16 mouse cellular contexts compared by ENCODE assay signal in the genomic region with DNA sequence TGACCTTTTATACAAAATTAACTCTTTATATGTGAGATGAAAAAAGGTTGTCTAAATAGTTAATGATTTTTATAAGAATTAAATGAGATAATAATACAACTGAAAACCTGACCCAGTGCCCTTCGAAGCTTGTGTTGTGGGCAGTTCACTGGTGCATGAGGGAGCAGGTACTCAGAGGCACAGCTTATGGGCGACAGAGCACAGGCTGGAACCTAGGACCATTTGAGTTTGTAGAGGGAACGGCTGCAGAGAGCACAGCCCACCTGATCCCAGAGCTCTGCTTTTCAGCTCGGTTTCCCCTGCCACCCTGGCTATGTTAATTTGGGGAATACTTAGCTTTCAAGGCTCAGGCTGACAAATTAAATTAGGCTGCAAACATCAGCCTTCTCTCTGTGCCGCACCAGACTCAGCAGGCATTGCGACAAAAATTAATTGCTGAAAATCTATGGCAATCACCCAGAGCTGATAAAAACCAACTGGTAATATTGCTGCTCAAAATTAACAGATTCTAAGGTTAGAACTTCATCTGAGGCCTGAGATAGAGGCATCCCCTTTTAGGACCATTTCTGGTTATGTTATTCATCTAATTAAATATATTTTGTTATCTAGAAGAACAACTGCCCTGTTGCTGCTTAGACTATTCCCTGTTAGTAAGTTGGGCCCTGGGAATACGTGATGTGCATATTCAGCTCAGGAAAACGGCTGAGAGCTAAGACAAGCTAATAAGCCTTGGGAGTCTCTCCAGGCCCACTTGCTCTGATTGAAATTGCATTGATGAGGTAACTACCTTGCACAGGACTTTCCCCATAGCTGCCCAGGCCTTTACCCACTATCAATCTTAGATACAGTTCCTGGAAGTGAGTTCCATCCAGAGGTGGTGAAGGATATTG. TPM values are rescaled to one million over a fixed set of nuclear protein-coding genes. Genes with fewer than 3 reads are reported as not detected.
DNase-seq lines count a peak whose midpoint lies in the region; ATAC-seq and TF ChIP-seq lines count a peak whose summit lies in the region.
"Not testable (repeated sequence)": the region's sequence is repeated elsewhere in the genome, so short reads cannot be mapped to it uniquely, and the experiment has no call there.
"Had no signal": no experiment of that assay in that cellular context is flagged by ENCODE, and none has a peak within 500 bp of the region (broad histone marks: within the 10 kb centered on the region; RNA-seq: fewer than 3 reads in every experiment).

No protein-coding gene starts in this region.

- not testable (repeated sequence) for TF ChIP-seq CTCF in brain, embryonic 14.5 days (IDR thresholded peaks at IDR 0.05; ENCODE audit: borderline replicate concordance, extremely low read depth, insufficient read depth, insufficient read length); forebrain, postnatal 0 days (IDR thresholded peaks at IDR 0.05; ENCODE audit: low read depth)

- not testable (repeated sequence) for H3K36me3 ChIP-seq in forebrain, postnatal 0 days (ENCODE audit: insufficient read depth); hindbrain, embryonic 15.5 days; midbrain, embryonic 15.5 days (replicated peaks); neural tube, embryonic 13.5 days

- not testable (repeated sequence) for H3K27me3 ChIP-seq in forebrain, postnatal 0 days (ENCODE audit: insufficient read depth, low read length); hindbrain, embryonic 15.5 days; midbrain, embryonic 15.5 days (replicated peaks); neural tube, embryonic 13.5 days

- WGBS in forebrain, postnatal 0 days, result 54% methylated on average over 8 of the region's 8 CpGs
- WGBS in hindbrain, embryonic 15.5 days, result 45% methylated on average over 8 of the region's 8 CpGs
- 51% methylated on average over 8 of the region's 8 CpGs for WGBS in midbrain, embryonic 15.5 days
- 55% methylated on average over 8 of the region's 8 CpGs for WGBS in neural tube, embryonic 13.5 days

- H3K27ac ChIP-seq in forebrain, postnatal 0 days (ENCODE audit: low read depth, low read length); midbrain, embryonic 15.5 days; neural tube, embryonic 13.5 days (replicated peaks): not testable (repeated sequence)
- 0 out of 2 replicates have a peak overlapping the region, but pooled peaks have one; percentile 18 for H3K27ac ChIP-seq in hindbrain, embryonic 15.5 days (replicated peaks)

- not testable (repeated sequence) for H3K9ac ChIP-seq in forebrain, postnatal 0 days; hindbrain, embryonic 15.5 days; midbrain, embryonic 15.5 days; neural tube, embryonic 13.5 days

- not testable (repeated sequence) for H3K9me3 ChIP-seq in forebrain, postnatal 0 days (ENCODE audit: low read length); hindbrain, embryonic 15.5 days; midbrain, embryonic 15.5 days; neural tube, embryonic 13.5 days

- ATAC-seq in forebrain, postnatal 0 days, result peak; percentile 23; the same call in 1 of the 2 replicates
- ATAC-seq in hindbrain, embryonic 15.5 days (ENCODE audit: low FRiP score, low read depth), result peak; percentile 38; the same call in 1 of the 2 replicates
- ATAC-seq in midbrain, embryonic 15.5 days (replicated peaks), result peak; percentile 30; the same call in 1 of the 2 replicates
- ATAC-seq in neural tube, embryonic 13.5 days (ENCODE audit: low read depth), result peak; percentile 67

- DNase-seq in brain, embryonic 14.5 days (ENCODE audit: low read depth), result peak; percentile 61
- DNase-seq in forebrain, postnatal 0 days, result not testable (repeated sequence)
- DNase-seq in layer of hippocampus, adult 11-12 months (ENCODE audit: low spot score), result peak; percentile 7
- DNase-seq in retina, postnatal 1 day, result peak; percentile 5

- not testable (repeated sequence) for H3K4me1 ChIP-seq in forebrain, postnatal 0 days (ENCODE audit: insufficient read depth); hindbrain, embryonic 15.5 days (replicated peaks); midbrain, embryonic 15.5 days; neural tube, embryonic 13.5 days (replicated peaks)

- not testable (repeated sequence) for H3K4me3 ChIP-seq in forebrain, postnatal 0 days (ENCODE audit: low read depth, low read length); hindbrain, embryonic 15.5 days; midbrain, embryonic 15.5 days; neural tube, embryonic 13.5 days

- not testable (repeated sequence) for TF ChIP-seq POLR2A in brain, embryonic 14.5 days (IDR thresholded peaks at IDR 0.05; ENCODE audit: borderline replicate concordance, extremely low read depth, insufficient read depth, insufficient read length, poor library complexity, severe bottlenecking)

- not testable (repeated sequence) for H3K4me2 ChIP-seq in forebrain, postnatal 0 days (ENCODE audit: low read depth); hindbrain, embryonic 15.5 days; midbrain, embryonic 15.5 days; neural tube, embryonic 13.5 days

RNA-seq across cellular contexts. Expression of gene Tacr1, which starts 50.3 kb away (rescaled TPM):
- 1.3 and 3.5 TPM in 2 replicates for polyA plus RNA-seq in brain, embryonic 14.5 days (2012; rRNA removed)
- total RNA-seq in forebrain, postnatal 0 days (2014; rRNA removed), result 3.5 and 3.8 TPM in 2 replicates
- 1.2 and 2.2 TPM in 2 replicates for polyA plus RNA-seq in forebrain, postnatal 0 days (2015; fragmentation: Nextera tagmentation; extraction: Ambion mirVana)
- polyA plus RNA-seq in hindbrain, embryonic 15.5 days (2015; fragmentation: Nextera tagmentation; extraction: Ambion mirVana), result 4.1 and 5.0 TPM in 2 replicates
- 2.8 and 3.1 TPM in 2 replicates for polyA plus RNA-seq in midbrain, embryonic 15.5 days (2015; fragmentation: Nextera tagmentation; extraction: Ambion mirVana)
- 3.7 and 4.3 TPM in 2 replicates for polyA plus RNA-seq in neural tube, embryonic 13.5 days (2015; fragmentation: Nextera tagmentation; extraction: Ambion mirVana)
- total RNA-seq: adrenal gland, adult 2 months; adrenal gland, postnatal 14 days; CH12.LX; gastrocnemius, adult 8-10 months; gastrocnemius, postnatal 25 days; heart, adult 2 months; heart, postnatal 14 days had no signal
- polyA plus RNA-seq: adrenal gland, adult 2 months; erythroblast, embryonic 14.5 days; G1E had no signal
